Mouse (Mus musculus): ENCODE data around the gene Nanog. TPM values are rescaled to one million over a fixed set of nuclear protein-coding genes. Genes with fewer than 3 reads are reported as not detected.
"Not testable (repeated sequence)": the region's sequence is repeated elsewhere in the genome, so short reads cannot be mapped to it uniquely, and the experiment has no call there.

The Nanog gene
- polyA plus RNA-seq, 1 experiment from 2014 or later: 0.11 TPM

GRCm38 (mm10) chr6:122711455-122711854 is 4.2 kb downstream of the Nanog start:
- no peak overlapping the region for H3K4me3 ChIP-seq
- no peak overlapping the region for H3K27ac ChIP-seq
- DNase-seq (ENCODE audit: low spot score): no peak
- WGBS: 94% methylated on average over 2 of the region's 2 CpGs
- peaks cover 21% of the 10 kb centered on the region for H3K27me3 ChIP-seq (ENCODE audit: low read depth, poor library complexity, severe bottlenecking)
- no peaks in the 10 kb centered on the region for H3K36me3 ChIP-seq
- peaks cover 4% of the 10 kb centered on the region for H3K4me1 ChIP-seq
- no peaks in the 10 kb centered on the region for H3K9me3 ChIP-seq (replicated peaks)

GRCm38 (mm10) chr6:122713116-122713515 is 5.8 kb downstream of the Nanog start:
- H3K27ac ChIP-seq; H3K36me3 ChIP-seq; H3K27me3 ChIP-seq (ENCODE audit: low read depth, poor library complexity, severe bottlenecking); H3K9me3 ChIP-seq (replicated peaks); H3K4me3 ChIP-seq; H3K4me1 ChIP-seq; DNase-seq (ENCODE audit: low spot score): not testable (repeated sequence)
- WGBS: 88% methylated on average over 7 of the region's 7 CpGs

GRCm38 (mm10) chr6:122714707-122715365 is 7.5 kb downstream of the Nanog start:
- Histone ChIP-seq H3K27ac (no peak overlapping the region), H3K4me3 (no peak overlapping the region), H3K27me3 (ENCODE audit: low read depth, poor library complexity, severe bottlenecking) (no peaks in the 10 kb centered on the region), H3K4me1 (peaks cover 4% of the 10 kb centered on the region), H3K9me3 (replicated peaks) (no peaks in the 10 kb centered on the region), H3K36me3 (no peaks in the 10 kb centered on the region)
- 67% methylated on average over 7 of the region's 7 CpGs for WGBS
- DNase-seq (ENCODE audit: low spot score): no peak

GRCm38 (mm10) chr6:122715886-122716285 is 8.6 kb downstream of the Nanog start:
- Histone ChIP-seq H3K4me3 (no peak overlapping the region), H3K4me1 (peaks cover 4% of the 10 kb centered on the region), H3K27ac (no peak overlapping the region), H3K36me3 (no peaks in the 10 kb centered on the region), H3K27me3 (ENCODE audit: low read depth, poor library complexity, severe bottlenecking) (no peaks in the 10 kb centered on the region), H3K9me3 (replicated peaks) (no peaks in the 10 kb centered on the region)
- no peak for DNase-seq (ENCODE audit: low spot score)
- 6% methylated on average over 4 of the region's 4 CpGs for WGBS

GRCm38 (mm10) chr6:122718224-122718623 is 10.9 kb downstream of the Nanog start:
- not testable (repeated sequence) for H3K36me3 ChIP-seq; H3K27me3 ChIP-seq (ENCODE audit: low read depth, poor library complexity, severe bottlenecking); H3K4me3 ChIP-seq; H3K27ac ChIP-seq; DNase-seq (ENCODE audit: low spot score); H3K4me1 ChIP-seq; H3K9me3 ChIP-seq (replicated peaks)
- 93% methylated on average over 1 of the region's 1 CpGs for WGBS

- H3K27ac ChIP-seq: no peak overlapping the region
- WGBS: 32% methylated on average over 2 of the region's 2 CpGs
- DNase-seq (ENCODE audit: low spot score): peak; percentile 63
- H3K27me3 ChIP-seq (ENCODE audit: low read depth, poor library complexity, severe bottlenecking): no peaks in the 10 kb centered on the region
- no peaks in the 10 kb centered on the region for H3K9me3 ChIP-seq (replicated peaks)
- no peak overlapping the region for H3K4me3 ChIP-seq
- H3K4me1 ChIP-seq: peaks cover 4% of the 10 kb centered on the region
- no peaks in the 10 kb centered on the region for H3K36me3 ChIP-seq
These were observed 12.7 kb downstream of the Nanog start for GRCm38 (mm10) chr6:122719942-122720341.

- Histone ChIP-seq H3K36me3 (no peaks in the 10 kb centered on the region), H3K4me1 (peaks cover 7% of the 10 kb centered on the region), H3K9me3 (replicated peaks) (no peaks in the 10 kb centered on the region), H3K27ac (no peak overlapping the region), H3K27me3 (ENCODE audit: low read depth, poor library complexity, severe bottlenecking) (peaks cover 49% of the 10 kb centered on the region), H3K4me3 (no peak overlapping the region)
- peak; percentile 77 for DNase-seq (ENCODE audit: low spot score)
- 17% methylated on average over 8 of the region's 8 CpGs for WGBS
These were observed 32.7 kb downstream of the Nanog start for GRCm38 (mm10) chr6:122739952-122740351.

- Histone ChIP-seq H3K36me3 (no peaks in the 10 kb centered on the region), H3K4me3 (peak overlapping the region; percentile 56), H3K27me3 (ENCODE audit: low read depth, poor library complexity, severe bottlenecking) (peaks cover 58% of the 10 kb centered on the region), H3K4me1 (peaks cover 7% of the 10 kb centered on the region), H3K27ac (peak overlapping the region; percentile 61; the same call in 1 of the 2 replicates), H3K9me3 (replicated peaks) (no peaks in the 10 kb centered on the region)
- peak; percentile 57 for DNase-seq (ENCODE audit: low spot score)
- 2% methylated on average over 25 of the region's 25 CpGs for WGBS
These were observed 34.4 kb downstream of the Nanog start for GRCm38 (mm10) chr6:122741460-122742227.

GRCm38 (mm10) chr6:122742228-122742899 is 35.1 kb downstream of the Nanog start:
- under 1% methylated on average over 23 of the region's 23 CpGs for WGBS

GRCm38 (mm10) chr6:122743353-122743752 is 36.1 kb downstream of the Nanog start:
- no peaks in the 10 kb centered on the region for H3K9me3 ChIP-seq (replicated peaks)
- 14% methylated on average over 11 of the region's 11 CpGs for WGBS
- no peak overlapping the region for H3K27ac ChIP-seq
- H3K4me1 ChIP-seq: peaks cover 7% of the 10 kb centered on the region
- no peak overlapping the region for H3K4me3 ChIP-seq
- no peaks in the 10 kb centered on the region for H3K36me3 ChIP-seq
- H3K27me3 ChIP-seq (ENCODE audit: low read depth, poor library complexity, severe bottlenecking): peaks cover 58% of the 10 kb centered on the region
- peak; percentile 40 for DNase-seq (ENCODE audit: low spot score)

More at GRCm38 (mm10) chr6:122742228-122742899, 35.1 kb downstream of the Nanog start:
- peak overlapping the region; percentile 56 for H3K4me3 ChIP-seq
- H3K36me3 ChIP-seq: no peaks in the 10 kb centered on the region
- H3K4me1 ChIP-seq: peaks cover 7% of the 10 kb centered on the region
- peak; percentile 48 for DNase-seq (ENCODE audit: low spot score)
- peaks cover 58% of the 10 kb centered on the region for H3K27me3 ChIP-seq (ENCODE audit: low read depth, poor library complexity, severe bottlenecking)
- H3K27ac ChIP-seq: peak overlapping the region; percentile 61; the same call in 1 of the 2 replicates
- H3K9me3 ChIP-seq (replicated peaks): no peaks in the 10 kb centered on the region

GRCm38 (mm10) chr6:122744505-122745249 is 37.4 kb downstream of the Nanog start:
- H3K36me3 ChIP-seq: no peaks in the 10 kb centered on the region
- H3K4me3 ChIP-seq: no peak overlapping the region
- 23% methylated on average over 10 of the region's 10 CpGs for WGBS
- no peak overlapping the region for H3K27ac ChIP-seq
- no peaks in the 10 kb centered on the region for H3K9me3 ChIP-seq (replicated peaks)
- peaks cover 58% of the 10 kb centered on the region for H3K27me3 ChIP-seq (ENCODE audit: low read depth, poor library complexity, severe bottlenecking)
- DNase-seq (ENCODE audit: low spot score): no peak
- peaks cover 7% of the 10 kb centered on the region for H3K4me1 ChIP-seq

GRCm38 (mm10) chr6:122750579-122750978 is 43.3 kb downstream of the Nanog start:
- 86% methylated on average over 6 of the region's 6 CpGs for WGBS
- H3K27ac ChIP-seq: no peak overlapping the region
- H3K9me3 ChIP-seq (replicated peaks): no peaks in the 10 kb centered on the region
- no peaks in the 10 kb centered on the region for H3K4me1 ChIP-seq
- no peak for DNase-seq (ENCODE audit: low spot score)
- no peak overlapping the region for H3K4me3 ChIP-seq
- H3K27me3 ChIP-seq (ENCODE audit: low read depth, poor library complexity, severe bottlenecking): peaks cover 2% of the 10 kb centered on the region; the same call in 1 of the 2 replicates
- H3K36me3 ChIP-seq: no peaks in the 10 kb centered on the region

Measured in limb, embryonic 10.5 days (tissue).